Mouse (Mus musculus) CH12.LX (cell line): ENCODE data around the gene Ddx23.

Experiments
- CHD1 ChIP-seq: IDR thresholded peaks from 2 replicates; pipeline ENCODE4 v1.6.1; 2012; ENCODE audit warnings: low read depth, low read length, improper control_type of control experiment, inconsistent platforms
- CTCF ChIP-seq, 2 experiments: IDR thresholded peaks in 1 of 2; conservative IDR thresholded peaks in 1 of 2; 2 replicates each; pipeline ENCODE4 v1.5.1; 2011 to 2012; ENCODE audit warnings: low read depth in 2 of 2, low read length in 2 of 2, improper control_type of control experiment in 1 of 2, inconsistent platforms in 1 of 2, mild to moderate bottlenecking in 1 of 2, moderate library complexity in 1 of 2
- EP300 ChIP-seq: IDR thresholded peaks from 2 replicates; pipeline ENCODE4 v1.6.1; 2011; ENCODE audit warnings: low read length, improper control_type of control experiment
- ETS1 ChIP-seq: conservative IDR thresholded peaks from 2 replicates; pipeline ENCODE4 v1.6.1; 2012; ENCODE audit warnings: low read depth, mild to moderate bottlenecking, inconsistent platforms, low read length, improper control_type of control experiment, moderate library complexity
- GABPA ChIP-seq: IDR thresholded peaks from 2 replicates; pipeline ENCODE4 v1.6.1; 2012; ENCODE audit warnings: low read depth, low read length, improper control_type of control experiment, inconsistent platforms; ENCODE audit not compliant: insufficient replicate concordance
- HCFC1 ChIP-seq: IDR thresholded peaks from 2 replicates; pipeline ENCODE4 v1.6.1; 2012; ENCODE audit warnings: low read depth, mild to moderate bottlenecking, inconsistent platforms, low read length, improper control_type of control experiment
- MYC ChIP-seq: IDR thresholded peaks from 2 replicates; pipeline ENCODE4 v1.6.1; 2011; ENCODE audit warnings: low read depth, mild to moderate bottlenecking, improper control_type of control experiment, low read length
- POLR2A ChIP-seq: IDR thresholded peaks from 2 replicates; pipeline ENCODE4 v1.6.1; 2011; ENCODE audit warnings: low read depth, mild to moderate bottlenecking, improper control_type of control experiment, low read length
- POLR2AphosphoS2 ChIP-seq: IDR thresholded peaks from 2 replicates; pipeline ENCODE4 v1.6.1; 2011; ENCODE audit warnings: low read depth, low read length, improper control_type of control experiment
- TBP ChIP-seq: conservative IDR thresholded peaks from 2 replicates; pipeline ENCODE4 v1.6.1; 2011; ENCODE audit warnings: low read depth, low read length, improper control_type of control experiment
- UBTF ChIP-seq: IDR thresholded peaks from 2 replicates; pipeline ENCODE4 v1.6.1; 2012; ENCODE audit warnings: low read depth, mild to moderate bottlenecking, inconsistent platforms, low read length, improper control_type of control experiment, moderate library complexity
- ZNF384 ChIP-seq: IDR thresholded peaks from 2 replicates; pipeline ENCODE4 v1.6.1; 2012; ENCODE audit warnings: low read depth, low read length, improper control_type of control experiment, inconsistent platforms

- no peak for TF ChIP-seq CTCF (conservative IDR thresholded peaks at IDR 0.05 in 1 of 2, IDR thresholded peaks at IDR 0.05 in 1 of 2; ENCODE audit: low read depth in 2 of 2, low read length in 2 of 2)
- no peak for TF ChIP-seq UBTF
- no peak for TF ChIP-seq ZNF384
- TF ChIP-seq EP300: no peak
- no peak for TF ChIP-seq MYC
- no peak for TF ChIP-seq POLR2A
- no peak for TF ChIP-seq HCFC1
- no peak for TF ChIP-seq TBP
- TF ChIP-seq GABPA: no peak
- no peak for TF ChIP-seq CHD1
- no peak for TF ChIP-seq POLR2AphosphoS2
- no peak for TF ChIP-seq ETS1
Observed at GRCm38 (mm10) chr15:98602921-98603458, 59.7 kb downstream of the Ddx23 start.
